Comparison of ENCODE assay signal across 7 mouse cellular contexts in the genomic region with DNA sequence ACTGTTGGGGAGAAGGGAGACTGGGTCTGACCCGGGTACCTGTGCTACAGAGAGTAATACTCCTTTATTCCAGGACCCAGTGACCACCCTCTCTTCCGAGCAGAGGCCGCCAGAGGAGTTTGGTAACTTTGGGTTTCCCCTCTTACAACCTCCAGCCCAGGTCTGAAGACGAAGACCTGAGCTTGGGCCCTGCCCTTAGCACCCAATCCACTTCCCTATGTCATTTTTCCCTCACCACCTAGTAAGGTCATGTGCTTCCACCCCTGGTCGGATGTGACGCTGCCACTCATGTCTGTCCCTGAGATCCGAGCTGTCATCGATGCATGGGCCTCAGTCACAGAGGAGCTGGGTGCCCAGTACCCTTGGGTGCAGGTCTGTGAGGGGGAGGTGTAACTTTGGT. TPM values are rescaled to one million over a fixed set of nuclear protein-coding genes. Genes with fewer than 3 reads are reported as not detected.
DNase-seq lines count a peak whose midpoint lies in the region; ATAC-seq and TF ChIP-seq lines count a peak whose summit lies in the region.

No protein-coding gene starts in this region.

- H3K9ac ChIP-seq in liver, adult 2 months (ENCODE audit: low read depth, low read length), result peak overlapping the region; percentile 66
- H3K9ac ChIP-seq in embryonic facial prominence, embryonic 15.5 days, result peak overlapping the region; percentile 22
- H3K9ac ChIP-seq in intestine, embryonic 14.5 days (ENCODE audit: low read length), result peak overlapping the region; percentile 71
- peak overlapping the region; percentile 83 for H3K9ac ChIP-seq in neural tube, embryonic 13.5 days

- no peaks in the 10 kb centered on the region for H3K27me3 ChIP-seq in liver, adult 2 months (ENCODE audit: control insufficient read depth, insufficient read depth, low read length)
- no peaks in the 10 kb centered on the region for H3K27me3 ChIP-seq in embryonic facial prominence, embryonic 15.5 days
- H3K27me3 ChIP-seq in intestine, embryonic 14.5 days (replicated peaks; ENCODE audit: control insufficient read depth, insufficient read depth, low read length), result no peaks in the 10 kb centered on the region
- H3K27me3 ChIP-seq in neural tube, embryonic 13.5 days, result peaks cover 4% of the 10 kb centered on the region; the same call in 1 of the 2 replicates

- TF ChIP-seq POLR2A in liver, adult 2 months (IDR thresholded peaks at IDR 0.05; ENCODE audit: extremely low read depth, insufficient read depth, low read length), result no peak

- DNase-seq in liver, adult 2 months (ENCODE audit: extremely low read depth, low read depth, low spot score), result peak; percentile 50
- DNase-seq in liver, result no peak
- DNase-seq in intestine, embryonic 14.5 days (ENCODE audit: low spot score), result no peak
- no peak for DNase-seq in adrenal gland, adult 18-20 months (ENCODE audit: low spot score in 2 of 2)
- DNase-seq in c-Kit-positive CD71-positive TER-119-positive erythroid progenitor cells, embryonic 14.5 days (ENCODE audit: low spot score), result no peak

- H3K36me3 ChIP-seq in liver, adult 2 months (ENCODE audit: control insufficient read depth, insufficient read depth, low read length), result no peaks in the 10 kb centered on the region; the same call in 1 of the 2 replicates
- H3K36me3 ChIP-seq in embryonic facial prominence, embryonic 15.5 days, result peaks cover 13% of the 10 kb centered on the region; the same call in 1 of the 2 replicates
- H3K36me3 ChIP-seq in intestine, embryonic 14.5 days (ENCODE audit: control insufficient read depth, insufficient read depth, low read length), result peaks cover 10% of the 10 kb centered on the region; the same call in 1 of the 2 replicates
- peaks cover 8% of the 10 kb centered on the region; the same call in 1 of the 2 replicates for H3K36me3 ChIP-seq in neural tube, embryonic 13.5 days

- peak overlapping the region; percentile 91 for H3K4me2 ChIP-seq in embryonic facial prominence, embryonic 15.5 days (replicated peaks)
- peak overlapping the region; percentile 77 for H3K4me2 ChIP-seq in intestine, embryonic 14.5 days (ENCODE audit: low read length)
- peak overlapping the region; percentile 95 for H3K4me2 ChIP-seq in neural tube, embryonic 13.5 days

- WGBS in liver, adult 2 months, result 33% methylated on average over 8 of the region's 8 CpGs
- WGBS in embryonic facial prominence, embryonic 15.5 days, result 71% methylated on average over 8 of the region's 8 CpGs
- WGBS in intestine, embryonic 14.5 days, result 77% methylated on average over 8 of the region's 8 CpGs
- WGBS in neural tube, embryonic 13.5 days, result 79% methylated on average over 8 of the region's 8 CpGs

- H3K27ac ChIP-seq in liver, adult 2 months (replicated peaks; ENCODE audit: insufficient read depth, low read depth, low read length), result peak overlapping the region; percentile 71
- H3K27ac ChIP-seq in embryonic facial prominence, embryonic 15.5 days (replicated peaks), result no peak overlapping the region; the same call in 1 of the 2 replicates
- no peak overlapping the region for H3K27ac ChIP-seq in intestine, embryonic 14.5 days (ENCODE audit: low read depth)
- no peak overlapping the region for H3K27ac ChIP-seq in neural tube, embryonic 13.5 days (replicated peaks)

- ATAC-seq in embryonic facial prominence, embryonic 15.5 days (ENCODE audit: insufficient number of reproducible peaks, low FRiP score, low TSS enrichment, low read depth), result no peak
- no peak for ATAC-seq in intestine, embryonic 14.5 days (replicated peaks; ENCODE audit: low FRiP score, low TSS enrichment, low read depth)
- peak; percentile 15; the same call in 1 of the 2 replicates for ATAC-seq in neural tube, embryonic 13.5 days (ENCODE audit: low read depth)

- peaks cover 35% of the 10 kb centered on the region for H3K4me1 ChIP-seq in liver, adult 2 months (ENCODE audit: control insufficient read depth, insufficient read depth, low read length)
- peaks cover 34% of the 10 kb centered on the region for H3K4me1 ChIP-seq in embryonic facial prominence, embryonic 15.5 days
- peaks cover 27% of the 10 kb centered on the region for H3K4me1 ChIP-seq in intestine, embryonic 14.5 days (replicated peaks; ENCODE audit: control insufficient read depth, insufficient read depth, low read length)
- H3K4me1 ChIP-seq in neural tube, embryonic 13.5 days (replicated peaks), result peaks cover 33% of the 10 kb centered on the region

- peaks cover 6% of the 10 kb centered on the region; the same call in 1 of the 2 replicates for H3K79me2 ChIP-seq in liver, adult 2 months (ENCODE audit: control insufficient read depth, insufficient read depth, low read length)

- peak overlapping the region; percentile 77 for H3K4me3 ChIP-seq in liver, adult 2 months (ENCODE audit: insufficient read depth, low read depth, low read length)
- H3K4me3 ChIP-seq in embryonic facial prominence, embryonic 15.5 days (replicated peaks), result peak overlapping the region; percentile 86
- peak overlapping the region; percentile 79 for H3K4me3 ChIP-seq in intestine, embryonic 14.5 days (ENCODE audit: low read depth, low read length)
- H3K4me3 ChIP-seq in neural tube, embryonic 13.5 days, result peak overlapping the region; percentile 62

- H3K9me3 ChIP-seq in embryonic facial prominence, embryonic 15.5 days (replicated peaks), result no peaks in the 10 kb centered on the region
- H3K9me3 ChIP-seq in intestine, embryonic 14.5 days (ENCODE audit: control insufficient read depth, low read length), result no peaks in the 10 kb centered on the region
- H3K9me3 ChIP-seq in neural tube, embryonic 13.5 days, result no peaks in the 10 kb centered on the region

- TF ChIP-seq CTCF in liver, adult 2 months (IDR thresholded peaks at IDR 0.05; ENCODE audit: low read depth, low read length), result no peak

RNA-seq across cellular contexts. Expression of a gene that starts 0.5 kb away (rescaled TPM):
- total RNA-seq in liver, adult 2 months (2014; rRNA removed), result 69.3 and 82.2 TPM in 2 replicates
- 362 and 423 TPM in 2 replicates for polyA plus RNA-seq in liver, adult 2 months (2012; rRNA removed)
- polyA plus RNA-seq in embryonic facial prominence, embryonic 15.5 days (2015; fragmentation: Nextera tagmentation; extraction: Ambion mirVana), result 75.9 and 79.7 TPM in 2 replicates
- 113 TPM in 2 replicates for polyA plus RNA-seq in intestine, embryonic 14.5 days (2014; fragmentation: Nextera tagmentation; extraction: Ambion mirVana)
- 75.1 and 75.2 TPM in 2 replicates for polyA plus RNA-seq in neural tube, embryonic 13.5 days (2015; fragmentation: Nextera tagmentation; extraction: Ambion mirVana)
- total RNA-seq in adrenal gland, adult 18-20 months (2021), result 10 to 100 TPM; 75.2 to 77.2 TPM

RNA-seq across cellular contexts. Expression of a gene that starts 1.4 kb away (rescaled TPM):
- total RNA-seq in liver, adult 2 months (2014; rRNA removed), result 52.4 and 57.9 TPM in 2 replicates
- 204 and 217 TPM in 2 replicates for polyA plus RNA-seq in liver, adult 2 months (2012; rRNA removed)
- polyA plus RNA-seq in embryonic facial prominence, embryonic 15.5 days (2015; fragmentation: Nextera tagmentation; extraction: Ambion mirVana), result 41.4 and 45.5 TPM in 2 replicates
- 44.8 and 47.7 TPM in 2 replicates for polyA plus RNA-seq in intestine, embryonic 14.5 days (2014; fragmentation: Nextera tagmentation; extraction: Ambion mirVana)
- 35.4 and 38.0 TPM in 2 replicates for polyA plus RNA-seq in neural tube, embryonic 13.5 days (2015; fragmentation: Nextera tagmentation; extraction: Ambion mirVana)
- 10 to 100 TPM; 37.8 to 39.6 TPM for total RNA-seq in adrenal gland, adult 18-20 months (2021)

RNA-seq across cellular contexts. Expression of a gene that starts 17.6 kb away (rescaled TPM):
- total RNA-seq in liver, adult 2 months (2014; rRNA removed), result 11.9 and 13.1 TPM in 2 replicates
- polyA plus RNA-seq in liver, adult 2 months (2012; rRNA removed), result 33.3 and 39.4 TPM in 2 replicates
- 36.5 and 43.8 TPM in 2 replicates for polyA plus RNA-seq in embryonic facial prominence, embryonic 15.5 days (2015; fragmentation: Nextera tagmentation; extraction: Ambion mirVana)
- 35.0 and 39.3 TPM in 2 replicates for polyA plus RNA-seq in intestine, embryonic 14.5 days (2014; fragmentation: Nextera tagmentation; extraction: Ambion mirVana)
- 204 and 212 TPM in 2 replicates for polyA plus RNA-seq in neural tube, embryonic 13.5 days (2015; fragmentation: Nextera tagmentation; extraction: Ambion mirVana)
- 10 to 100 TPM; 40.1 to 40.4 TPM for total RNA-seq in adrenal gland, adult 18-20 months (2021)

RNA-seq across cellular contexts. Expression of a gene that starts 25.5 kb away (rescaled TPM):
- total RNA-seq in liver, adult 2 months (2014; rRNA removed), result not detected in 2 replicates
- not detected in 2 replicates for polyA plus RNA-seq in liver, adult 2 months (2012; rRNA removed)
- 0.12 and 0.16 TPM in 2 replicates for polyA plus RNA-seq in embryonic facial prominence, embryonic 15.5 days (2015; fragmentation: Nextera tagmentation; extraction: Ambion mirVana)
- not detected in 2 replicates for polyA plus RNA-seq in intestine, embryonic 14.5 days (2014; fragmentation: Nextera tagmentation; extraction: Ambion mirVana)
- 1.6 and 2.2 TPM in 2 replicates for polyA plus RNA-seq in neural tube, embryonic 13.5 days (2015; fragmentation: Nextera tagmentation; extraction: Ambion mirVana)
- total RNA-seq in adrenal gland, adult 18-20 months (2021), result not detected

RNA-seq across cellular contexts. Expression of a gene that starts 33.5 kb away (rescaled TPM):
- total RNA-seq in liver, adult 2 months (2014; rRNA removed), result 33.4 and 40.2 TPM in 2 replicates
- polyA plus RNA-seq in liver, adult 2 months (2012; rRNA removed), result 43.2 and 44.5 TPM in 2 replicates
- 139 and 146 TPM in 2 replicates for polyA plus RNA-seq in embryonic facial prominence, embryonic 15.5 days (2015; fragmentation: Nextera tagmentation; extraction: Ambion mirVana)
- 123 and 124 TPM in 2 replicates for polyA plus RNA-seq in intestine, embryonic 14.5 days (2014; fragmentation: Nextera tagmentation; extraction: Ambion mirVana)
- polyA plus RNA-seq in neural tube, embryonic 13.5 days (2015; fragmentation: Nextera tagmentation; extraction: Ambion mirVana), result 278 and 317 TPM in 2 replicates
- 100 to 1,000 TPM; 115 to 123 TPM for total RNA-seq in adrenal gland, adult 18-20 months (2021)

Comparison
In these comparisons a context has a peak if more than half of its experiments do, and no peak if none do; other contexts are left out.
1. H3K9ac ChIP-seq: peak in every context shown above with its lines; median percentile 83 in neural tube, embryonic 13.5 days; 71 in intestine, embryonic 14.5 days; 66 in liver, adult 2 months; 22 in embryonic facial prominence, embryonic 15.5 days.